Mouse (Mus musculus) embryonic facial prominence, embryonic 11.5 days (tissue): ENCODE measurements around the gene Drg1. TPM values are rescaled to one million over a fixed set of nuclear protein-coding genes. Genes with fewer than 3 reads are reported as not detected.
"Not testable (repeated sequence)": the region's sequence is repeated elsewhere in the genome, so short reads cannot be mapped to it uniquely, and the experiment has no call there.

Experiments
- ATAC-seq: fragments of 200-750 bp; cut with Nextera tagmentation; replicated peaks from 2 replicates; pipeline ENCODE4 v1.8.0; 2017; ENCODE audit warnings: low read depth; ENCODE audit not compliant: insufficient number of reproducible peaks, low FRiP score, low TSS enrichment
- DNase-seq: peaks from one replicate; pipeline ENCODE4 v3.0.0-alpha.2; 2015; ENCODE audit warnings: low spot score
- H3K27ac ChIP-seq: fragments of 300-500 bp; sonication (generic); replicated peaks from 2 replicates; pipeline ENCODE4 v1.5.1; 2014; ENCODE audit warnings: mild to moderate bottlenecking, low read depth, low read length, control low read depth
- H3K27me3 ChIP-seq: fragments of 300-500 bp; sonication (generic); 2 replicates; pipeline ENCODE4 v1.6.1; 2014; ENCODE audit warnings: mild to moderate bottlenecking, low read length, moderate library complexity, mixed read lengths; ENCODE audit not compliant: control insufficient read depth, insufficient read depth
- H3K36me3 ChIP-seq: fragments of 300-500 bp; sonication (generic); replicated peaks from 2 replicates; pipeline ENCODE4 v1.6.1; 2014; ENCODE audit warnings: low read depth, mild to moderate bottlenecking, low read length, moderate library complexity, mixed read lengths; ENCODE audit not compliant: control insufficient read depth, insufficient read depth
- H3K4me1 ChIP-seq: fragments of 300-500 bp; sonication (generic); 2 replicates; pipeline ENCODE4 v1.6.1; 2014; ENCODE audit warnings: low read length, mixed read lengths; ENCODE audit not compliant: control insufficient read depth, insufficient read depth
- H3K4me2 ChIP-seq: fragments of 300-500 bp; sonication (generic); 2 replicates; pipeline ENCODE4 v1.6.1; 2014; ENCODE audit warnings: low read depth, mild to moderate bottlenecking, control low read depth, low read length, moderate library complexity
- H3K4me3 ChIP-seq: fragments of 300-500 bp; sonication (generic); 2 replicates; pipeline ENCODE4 v1.5.1; 2014; ENCODE audit warnings: low read depth, low read length, control low read depth
- H3K9ac ChIP-seq: fragments of 300-500 bp; sonication (generic); replicated peaks from 2 replicates; pipeline ENCODE4 v1.6.1; 2014; ENCODE audit warnings: mild to moderate bottlenecking, control low read depth, low read length
- H3K9me3 ChIP-seq: fragments of 300-500 bp; sonication (generic); replicated peaks from 2 replicates; pipeline ENCODE4 v1.6.1; 2016; ENCODE audit warnings: mild to moderate bottlenecking, low read length, inconsistent platforms, mixed read lengths; ENCODE audit not compliant: control insufficient read depth
- WGBS: fragments of 180-500 bp; shearing (Covaris S2); extraction: QIAGEN DNeasy Blood & Tissue Kit; methylation state at CpG from one replicate; pipeline ENCODE4 v1.1.7; 2014; 5-methylcytosine and 5-hydroxymethylcytosine counted together
- polyA plus RNA-seq: library from polyadenylated mRNA; unstranded; fragments of >200 nt; fragmentation: Nextera tagmentation; extraction: Ambion mirVana; gene quantifications from 2 replicates; pipeline ENCODE4 v1.2.1, GENCODE M21; 2014

The Drg1 gene
- polyA plus RNA-seq, 1 experiment from 2014 or later: 294 TPM

DNA sequence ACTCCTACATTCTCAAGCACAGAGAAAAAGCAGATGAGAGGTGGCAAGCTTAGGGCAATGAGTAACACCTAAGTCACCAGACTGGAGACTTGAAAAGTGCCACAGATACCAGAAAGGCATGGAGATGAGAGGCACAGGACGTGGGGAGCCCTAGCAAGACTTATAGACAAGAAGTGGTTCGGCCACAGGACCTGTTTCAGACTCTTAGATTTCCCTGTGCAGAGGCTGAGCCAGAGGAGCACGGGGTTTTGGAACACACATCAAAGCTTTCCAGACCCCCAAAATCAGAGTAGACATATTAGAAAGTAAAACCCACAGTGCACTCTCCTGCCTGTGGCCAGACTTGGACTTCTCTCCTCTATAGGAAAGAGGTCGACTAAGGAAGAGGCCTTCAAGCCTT is 85.0 kb downstream of the Drg1 start:
- H3K4me1 ChIP-seq, H3K4me3 ChIP-seq, H3K9ac ChIP-seq, ATAC-seq, H3K9me3 ChIP-seq, DNase-seq, H3K27me3 ChIP-seq, H3K36me3 ChIP-seq, H3K27ac ChIP-seq, H3K4me2 ChIP-seq: not testable (repeated sequence)
- 59% methylated on average over 4 of the region's 4 CpGs for WGBS

DNA sequence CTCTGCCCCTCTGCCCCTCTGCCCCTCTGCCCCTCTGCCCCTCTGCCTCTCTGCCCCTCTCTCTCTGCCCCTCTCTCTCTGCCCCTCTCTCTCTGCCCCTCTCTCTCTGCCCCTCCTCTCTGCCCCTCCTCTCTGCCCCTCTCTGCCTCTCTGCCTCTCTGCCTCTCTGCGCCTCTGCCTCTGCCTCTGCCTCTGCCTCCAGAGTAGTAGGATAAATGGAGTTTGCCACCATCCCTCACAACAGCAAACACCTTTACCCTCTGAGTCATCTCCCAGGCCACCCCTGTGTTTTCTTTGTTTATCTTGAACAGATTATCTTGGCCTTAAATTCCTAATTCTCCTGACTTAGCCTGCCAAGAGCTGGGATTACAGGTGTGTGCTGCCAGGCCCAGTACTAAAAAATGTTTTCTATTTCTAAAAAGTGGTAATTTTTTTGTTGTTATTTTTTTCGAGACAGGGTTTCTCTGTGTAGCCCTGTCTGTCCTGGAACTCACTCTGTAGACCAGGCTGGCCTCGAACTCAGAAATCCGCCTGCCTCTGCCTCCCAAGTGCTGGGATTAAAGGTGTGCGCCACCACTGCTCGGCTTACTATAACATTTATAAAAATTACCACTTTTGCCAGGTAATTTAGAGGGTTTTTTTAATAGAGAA is 85.6 kb downstream of the Drg1 start:
- H3K4me3 ChIP-seq, H3K27me3 ChIP-seq, DNase-seq, H3K4me2 ChIP-seq, H3K9me3 ChIP-seq, H3K36me3 ChIP-seq, ATAC-seq, H3K4me1 ChIP-seq, H3K9ac ChIP-seq, H3K27ac ChIP-seq: not testable (repeated sequence)
- 77% methylated on average over 6 of the region's 6 CpGs for WGBS

DNA sequence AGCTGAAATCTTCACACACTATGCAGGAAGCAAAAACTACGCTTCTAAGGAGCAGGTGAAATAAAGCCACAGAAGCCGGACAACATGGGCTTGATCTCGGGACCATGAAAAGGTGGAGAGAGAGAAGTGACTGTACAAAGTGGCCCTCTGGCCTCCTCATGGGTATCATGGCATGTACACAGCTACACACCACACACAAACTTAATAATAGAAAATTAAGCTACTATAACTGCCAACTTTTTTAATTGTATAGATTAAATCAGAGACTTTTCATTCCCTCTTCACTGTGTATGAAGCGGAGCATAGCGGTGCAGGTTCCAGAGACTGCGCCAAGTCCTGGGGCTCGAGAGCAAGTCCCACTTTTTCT is 86.5 kb downstream of the Drg1 start:
- not testable (repeated sequence) for H3K36me3 ChIP-seq, H3K4me2 ChIP-seq, DNase-seq, H3K4me3 ChIP-seq, H3K27me3 ChIP-seq, H3K9me3 ChIP-seq, H3K27ac ChIP-seq, H3K4me1 ChIP-seq, ATAC-seq, H3K9ac ChIP-seq
- 90% methylated on average over 7 of the region's 7 CpGs for WGBS

DNA sequence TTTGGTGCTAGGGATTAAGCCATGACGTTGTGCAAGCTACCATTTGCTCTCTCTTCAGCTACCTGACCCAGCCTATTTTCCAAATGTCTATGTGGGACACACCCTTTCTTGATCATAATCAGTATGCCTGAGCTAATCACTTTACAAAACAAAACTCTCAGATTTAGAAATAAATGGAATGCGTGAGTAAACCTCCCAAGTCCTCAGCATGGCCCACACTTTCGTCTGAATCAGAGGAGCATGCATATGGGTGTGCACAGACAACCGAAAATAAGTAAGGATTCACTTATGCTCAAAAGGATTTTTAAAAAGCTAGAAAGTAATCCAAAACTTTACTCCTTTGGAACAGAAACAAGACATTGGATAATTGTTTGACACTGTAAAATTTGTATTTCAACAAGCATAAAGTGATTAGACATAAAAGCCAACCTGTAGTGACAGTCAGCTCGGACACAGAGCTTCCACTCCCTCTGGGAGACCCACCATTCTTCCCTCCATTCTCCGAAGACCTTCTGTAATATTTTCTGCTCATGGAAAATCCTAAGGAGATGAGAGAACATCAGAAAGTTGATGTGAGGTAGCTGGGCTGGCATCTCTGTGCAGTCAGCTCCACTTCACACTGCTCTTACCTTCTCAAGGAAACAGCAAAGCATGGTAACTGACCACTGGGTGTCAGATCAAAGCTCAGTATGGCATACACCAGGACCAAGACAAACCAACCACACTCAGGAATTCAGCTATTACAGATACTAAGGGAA is 87.1 kb downstream of the Drg1 start:
- H3K4me1 ChIP-seq, H3K27ac ChIP-seq, H3K4me2 ChIP-seq, H3K4me3 ChIP-seq, ATAC-seq, DNase-seq, H3K9me3 ChIP-seq, H3K36me3 ChIP-seq, H3K9ac ChIP-seq, H3K27me3 ChIP-seq: not testable (repeated sequence)
- WGBS: 85% methylated on average over 6 of the region's 6 CpGs

DNA sequence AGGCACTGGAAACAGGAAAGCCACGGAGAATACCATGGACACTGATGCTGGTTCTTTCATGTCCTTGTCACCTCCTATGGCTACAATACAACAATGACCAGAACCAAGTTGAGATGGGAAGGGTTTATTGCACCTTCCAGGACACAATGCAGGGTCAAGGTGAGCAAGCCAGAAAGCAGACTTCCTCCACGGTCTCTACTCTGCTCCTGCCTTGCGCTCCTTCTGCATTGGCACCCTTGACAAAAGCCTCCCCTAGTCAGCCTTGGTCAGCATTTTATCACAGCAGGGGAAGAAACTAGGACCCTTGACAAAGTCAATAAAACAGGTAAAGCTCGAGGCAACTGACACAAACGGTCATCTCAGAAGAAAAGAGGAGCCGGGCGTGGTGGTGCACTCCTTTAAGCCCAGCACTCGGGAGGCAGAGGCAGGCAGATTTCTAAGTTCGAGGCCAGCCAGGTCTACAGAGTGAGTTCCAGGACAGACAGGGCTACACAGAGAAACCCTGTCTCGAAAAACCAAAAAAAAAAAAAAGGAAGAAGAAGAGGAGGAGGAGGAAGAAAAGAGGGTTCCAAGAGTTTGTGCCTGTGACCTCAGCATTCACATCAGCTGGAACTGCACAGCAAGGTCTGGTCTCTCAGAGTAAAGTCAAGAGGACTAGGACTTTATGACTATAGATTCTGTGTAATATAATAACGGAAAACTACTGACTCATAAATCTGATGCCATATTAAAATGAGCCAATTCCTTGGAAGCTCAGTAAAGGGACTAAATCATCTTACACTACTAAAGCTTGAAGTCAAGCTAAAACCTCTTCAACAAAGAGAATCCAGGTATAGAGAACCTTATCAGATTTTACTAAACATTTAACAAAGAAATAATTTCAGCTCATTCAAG is 92.5 kb downstream of the Drg1 start:
- peak; percentile 60; the same call in 1 of the 2 replicates for ATAC-seq
- not testable (repeated sequence) for H3K4me2 ChIP-seq, H3K36me3 ChIP-seq, H3K27ac ChIP-seq, H3K9me3 ChIP-seq, H3K9ac ChIP-seq, DNase-seq, H3K4me3 ChIP-seq, H3K4me1 ChIP-seq, H3K27me3 ChIP-seq
- 87% methylated on average over 11 of the region's 11 CpGs for WGBS

DNA sequence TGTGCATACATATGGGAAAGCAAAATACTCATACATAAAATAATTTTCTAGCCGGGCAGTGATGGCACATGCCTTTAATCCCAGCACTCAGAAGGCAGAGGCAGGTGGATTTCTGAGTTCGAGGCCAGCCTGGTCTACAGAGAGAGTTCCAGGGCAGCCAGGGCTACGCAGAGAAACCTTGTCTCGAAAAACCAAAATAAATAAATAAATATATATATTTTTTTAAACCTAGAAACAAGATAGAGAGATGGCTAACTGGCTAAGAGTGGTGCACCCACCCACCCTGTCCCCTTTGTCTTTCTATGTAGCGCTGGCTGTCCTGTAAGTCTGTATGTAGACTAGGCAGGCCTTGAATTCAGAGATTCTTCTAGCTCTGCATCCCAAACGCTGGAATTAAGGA is 93.7 kb downstream of the Drg1 start:
- H3K9me3 ChIP-seq, H3K27ac ChIP-seq, H3K36me3 ChIP-seq, DNase-seq, H3K4me3 ChIP-seq, ATAC-seq, H3K4me2 ChIP-seq, H3K27me3 ChIP-seq, H3K9ac ChIP-seq, H3K4me1 ChIP-seq: not testable (repeated sequence)
- WGBS: 65% methylated on average over 5 of the region's 6 CpGs

DNA sequence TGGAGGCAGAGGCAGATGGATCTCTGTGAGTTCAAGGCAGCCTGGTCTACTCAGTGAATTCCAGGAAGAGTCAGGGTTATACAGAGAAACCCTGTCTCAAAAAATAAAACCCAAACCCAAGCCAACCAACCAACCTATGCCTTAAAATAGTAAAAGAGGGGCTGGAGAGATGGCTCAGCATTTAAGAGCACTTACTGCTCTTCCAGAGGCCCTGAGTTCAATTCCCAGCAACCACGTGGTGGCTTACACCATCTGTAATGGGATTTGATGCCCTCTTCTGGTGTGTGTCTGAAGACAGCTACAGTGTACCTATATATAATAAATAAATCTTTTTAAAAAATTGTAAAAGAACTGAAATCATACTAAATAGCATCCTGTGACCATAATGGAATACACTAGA is 94.3 kb downstream of the Drg1 start:
- H3K9ac ChIP-seq, H3K27me3 ChIP-seq, ATAC-seq, H3K4me2 ChIP-seq, H3K27ac ChIP-seq, H3K4me3 ChIP-seq, DNase-seq, H3K9me3 ChIP-seq, H3K36me3 ChIP-seq, H3K4me1 ChIP-seq: not testable (repeated sequence)
- WGBS: 72% methylated on average over 1 of the region's 1 CpGs

DNA sequence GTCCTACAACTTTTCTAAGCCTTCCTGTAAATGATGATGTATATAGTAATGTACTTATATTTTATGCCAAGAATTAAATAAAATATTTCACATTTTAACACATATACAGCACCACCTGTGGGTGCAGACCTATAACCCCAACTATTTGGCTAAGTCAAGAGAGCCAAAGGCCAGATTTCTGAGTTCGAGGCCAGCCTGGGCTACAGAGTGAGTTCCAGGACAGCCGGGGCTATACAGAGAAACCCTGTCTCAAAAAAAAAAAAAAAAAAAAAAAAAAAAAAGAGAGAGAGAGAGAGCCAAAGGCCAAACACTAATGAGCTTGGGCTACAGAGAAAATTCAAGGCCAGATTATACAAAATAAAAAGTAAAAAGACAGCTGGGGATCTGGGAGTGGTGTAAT is 97.2 kb downstream of the Drg1 start:
- H3K4me1 ChIP-seq, H3K9me3 ChIP-seq, H3K4me3 ChIP-seq, H3K9ac ChIP-seq, H3K27ac ChIP-seq, H3K36me3 ChIP-seq, DNase-seq, H3K4me2 ChIP-seq, H3K27me3 ChIP-seq: not testable (repeated sequence)
- peak; percentile 54; the same call in 1 of the 2 replicates for ATAC-seq
- 83% methylated on average over 2 of the region's 2 CpGs for WGBS
